Mouse (Mus musculus) lung, embryonic 16.5 days (tissue): ENCODE measurements around the gene Synpo2. TPM values are rescaled to one million over a fixed set of nuclear protein-coding genes. Genes with fewer than 3 reads are reported as not detected.
A peak's percentile ranks its signal among the peaks of the same experiment; 100 is the strongest.

Experiments
- ATAC-seq: fragments of 200-750 bp; cut with Nextera tagmentation; 2 replicates; pipeline ENCODE4 v1.8.0; 2017; ENCODE audit warnings: low read depth, mild to moderate bottlenecking, moderate library complexity
- H3K27ac ChIP-seq: fragments of 300-500 bp; sonication (generic); 2 replicates; pipeline ENCODE4 v1.5.1; 2014; ENCODE audit warnings: mild to moderate bottlenecking, control low read depth, low read length
- H3K27me3 ChIP-seq: fragments of 300-500 bp; sonication (generic); 2 replicates; pipeline ENCODE4 v1.6.1; 2014; ENCODE audit warnings: low read depth, low read length, mixed read lengths; ENCODE audit not compliant: control insufficient read depth, insufficient read depth
- H3K36me3 ChIP-seq: fragments of 300-500 bp; sonication (generic); 2 replicates; pipeline ENCODE4 v1.6.1; 2014; ENCODE audit warnings: low read length; ENCODE audit not compliant: control insufficient read depth, insufficient read depth
- H3K4me1 ChIP-seq: fragments of 300-500 bp; sonication (generic); replicated peaks from 2 replicates; pipeline ENCODE4 v1.6.1; 2014; ENCODE audit warnings: low read length, mixed read lengths; ENCODE audit not compliant: control insufficient read depth, insufficient read depth
- H3K4me2 ChIP-seq: fragments of 300-500 bp; sonication (generic); 2 replicates; pipeline ENCODE4 v1.6.1; 2014; ENCODE audit warnings: low read depth, low read length, control low read depth
- H3K4me3 ChIP-seq: fragments of 300-500 bp; sonication (generic); 2 replicates; pipeline ENCODE4 v1.5.1; 2014; ENCODE audit warnings: mild to moderate bottlenecking, low read length, control low read depth
- H3K9ac ChIP-seq: fragments of 300-500 bp; sonication (generic); 2 replicates; pipeline ENCODE4 v1.6.1; 2014; ENCODE audit warnings: low read length, control low read depth
- H3K9me3 ChIP-seq: fragments of 300-500 bp; sonication (generic); 2 replicates; pipeline ENCODE4 v1.6.1; 2016; ENCODE audit warnings: low read length; ENCODE audit not compliant: control insufficient read depth
- WGBS: fragments of 180-500 bp; shearing (Covaris S2); extraction: QIAGEN DNeasy Blood & Tissue Kit; methylation state at CpG from one replicate; pipeline ENCODE4 v1.1.7; 2014; 5-methylcytosine and 5-hydroxymethylcytosine counted together
- polyA plus RNA-seq: library from polyadenylated mRNA; unstranded; fragments of >200 nt; fragmentation: Nextera tagmentation; extraction: Ambion mirVana; gene quantifications from 2 replicates; pipeline ENCODE4 v1.2.1, GENCODE M21; 2015

Gene Synpo2
- polyA plus RNA-seq, 1 experiment from 2014 or later: 12.1 TPM

- Histone ChIP-seq H3K36me3 (no peaks in the 10 kb centered on the region), H3K4me3 (no peak overlapping the region), H3K4me2 (no peak overlapping the region), H3K9ac (no peak overlapping the region), H3K9me3 (no peaks in the 10 kb centered on the region), H3K27me3 (no peaks in the 10 kb centered on the region), H3K4me1 (no peaks in the 10 kb centered on the region), H3K27ac (no peak overlapping the region)
- 64% methylated on average over 11 of the region's 11 CpGs for WGBS
- no peak for ATAC-seq
Observed at GRCm38 (mm10) chr3:123256181-123257101, 20.5 kb upstream of the Synpo2 start.

- no peak overlapping the region for H3K27ac ChIP-seq
- no peak overlapping the region for H3K4me3 ChIP-seq
- ATAC-seq: no peak
- H3K27me3 ChIP-seq: no peaks in the 10 kb centered on the region
- H3K9me3 ChIP-seq: no peaks in the 10 kb centered on the region
- H3K4me1 ChIP-seq: no peaks in the 10 kb centered on the region; the same call in 1 of the 2 replicates
- H3K9ac ChIP-seq: no peak overlapping the region
- no peaks in the 10 kb centered on the region for H3K36me3 ChIP-seq
- no peak overlapping the region for H3K4me2 ChIP-seq
- 26% methylated on average over 4 of the region's 4 CpGs for WGBS
Observed at GRCm38 (mm10) chr3:123245646-123246045, 9.7 kb upstream of the Synpo2 start.

- H3K9ac ChIP-seq: no peak overlapping the region
Observed at GRCm38 (mm10) chr3:123244376-123244775, 8.4 kb upstream of the Synpo2 start.

GRCm38 (mm10) chr3:123237446-123237845 is 1.5 kb upstream of the Synpo2 start:
- H3K36me3 ChIP-seq: no peaks in the 10 kb centered on the region
- H3K4me3 ChIP-seq: no peak overlapping the region
- no peak overlapping the region for H3K27ac ChIP-seq
- H3K9me3 ChIP-seq: no peaks in the 10 kb centered on the region
- H3K27me3 ChIP-seq: peaks cover 8% of the 10 kb centered on the region; the same call in 1 of the 2 replicates
- no peak overlapping the region for H3K4me2 ChIP-seq
- H3K4me1 ChIP-seq: peaks cover 6% of the 10 kb centered on the region; the same call in 1 of the 2 replicates
- ATAC-seq: no peak
- no peak overlapping the region for H3K9ac ChIP-seq

More at GRCm38 (mm10) chr3:123244376-123244775, 8.4 kb upstream of the Synpo2 start:
- Histone ChIP-seq H3K4me1 (no peaks in the 10 kb centered on the region; the same call in 1 of the 2 replicates), H3K36me3 (no peaks in the 10 kb centered on the region), H3K4me2 (no peak overlapping the region), H3K27ac (peak overlapping the region; percentile 25), H3K27me3 (no peaks in the 10 kb centered on the region), H3K4me3 (no peak overlapping the region), H3K9me3 (no peaks in the 10 kb centered on the region)
- no peak for ATAC-seq
- 35% methylated on average over 5 of the region's 5 CpGs for WGBS

GRCm38 (mm10) chr3:123237039-123237438 is 1.1 kb upstream of the Synpo2 start:
- H3K27ac ChIP-seq: no peak overlapping the region
- no peak for ATAC-seq
- no peak overlapping the region for H3K9ac ChIP-seq
- WGBS: 24% methylated on average over 7 of the region's 7 CpGs
- H3K36me3 ChIP-seq: no peaks in the 10 kb centered on the region
- H3K4me2 ChIP-seq: peak overlapping the region; percentile 1; the same call in 1 of the 2 replicates
- peaks cover 8% of the 10 kb centered on the region; the same call in 1 of the 2 replicates for H3K27me3 ChIP-seq
- peaks cover 6% of the 10 kb centered on the region; the same call in 1 of the 2 replicates for H3K4me1 ChIP-seq
- H3K4me3 ChIP-seq: no peak overlapping the region
- H3K9me3 ChIP-seq: no peaks in the 10 kb centered on the region

- Histone ChIP-seq H3K27ac (no peak overlapping the region), H3K4me1 (peaks cover 6% of the 10 kb centered on the region; the same call in 1 of the 2 replicates)
- no peak for ATAC-seq
Observed at GRCm38 (mm10) chr3:123235495-123235894, 454 bp downstream of the Synpo2 start.

GRCm38 (mm10) chr3:123234191-123234836 is 1.6 kb downstream of the Synpo2 start:
- no peak overlapping the region for H3K27ac ChIP-seq
- H3K9ac ChIP-seq: no peak overlapping the region

More at GRCm38 (mm10) chr3:123235495-123235894, 454 bp downstream of the Synpo2 start:
- Histone ChIP-seq H3K4me2 (peak overlapping the region; percentile 69), H3K9ac (peak overlapping the region; percentile 61), H3K9me3 (no peaks in the 10 kb centered on the region), H3K36me3 (no peaks in the 10 kb centered on the region), H3K4me3 (peak overlapping the region; percentile 54), H3K27me3 (peaks cover 8% of the 10 kb centered on the region; the same call in 1 of the 2 replicates)
- WGBS: 33% methylated on average over 7 of the region's 7 CpGs

GRCm38 (mm10) chr3:123231639-123232038 is 4.3 kb downstream of the Synpo2 start:
- peaks cover 8% of the 10 kb centered on the region; the same call in 1 of the 2 replicates for H3K27me3 ChIP-seq
- no peaks in the 10 kb centered on the region for H3K9me3 ChIP-seq
- H3K4me2 ChIP-seq: no peak overlapping the region
- H3K36me3 ChIP-seq: no peaks in the 10 kb centered on the region
- no peak for ATAC-seq
- no peak overlapping the region for H3K9ac ChIP-seq
- 91% methylated on average over 2 of the region's 2 CpGs for WGBS
- H3K4me1 ChIP-seq: peaks cover 3% of the 10 kb centered on the region; the same call in 1 of the 2 replicates
- no peak overlapping the region for H3K4me3 ChIP-seq
- no peak overlapping the region for H3K27ac ChIP-seq

More at GRCm38 (mm10) chr3:123234191-123234836, 1.6 kb downstream of the Synpo2 start:
- Histone ChIP-seq H3K4me3 (no peak overlapping the region), H3K4me2 (peak overlapping the region; percentile 8; the same call in 1 of the 2 replicates), H3K9me3 (no peaks in the 10 kb centered on the region), H3K27me3 (peaks cover 8% of the 10 kb centered on the region; the same call in 1 of the 2 replicates), H3K4me1 (peaks cover 6% of the 10 kb centered on the region; the same call in 1 of the 2 replicates), H3K36me3 (no peaks in the 10 kb centered on the region)
- WGBS: 37% methylated on average over 16 of the region's 16 CpGs
- ATAC-seq: 0 out of 2 replicates have a peak, but pooled peaks have one; percentile 23

- Histone ChIP-seq H3K36me3 (no peaks in the 10 kb centered on the region), H3K9ac (no peak overlapping the region), H3K4me2 (no peak overlapping the region), H3K9me3 (no peaks in the 10 kb centered on the region), H3K4me1 (no peaks in the 10 kb centered on the region), H3K27me3 (no peaks in the 10 kb centered on the region), H3K4me3 (no peak overlapping the region), H3K27ac (no peak overlapping the region)
- ATAC-seq: no peak
- WGBS: 85% methylated on average over 3 of the region's 3 CpGs
Observed at GRCm38 (mm10) chr3:123227276-123227675, 8.7 kb downstream of the Synpo2 start.
